Comparison of ENCODE assay signal across 13 mouse cellular contexts in the genomic region with DNA sequence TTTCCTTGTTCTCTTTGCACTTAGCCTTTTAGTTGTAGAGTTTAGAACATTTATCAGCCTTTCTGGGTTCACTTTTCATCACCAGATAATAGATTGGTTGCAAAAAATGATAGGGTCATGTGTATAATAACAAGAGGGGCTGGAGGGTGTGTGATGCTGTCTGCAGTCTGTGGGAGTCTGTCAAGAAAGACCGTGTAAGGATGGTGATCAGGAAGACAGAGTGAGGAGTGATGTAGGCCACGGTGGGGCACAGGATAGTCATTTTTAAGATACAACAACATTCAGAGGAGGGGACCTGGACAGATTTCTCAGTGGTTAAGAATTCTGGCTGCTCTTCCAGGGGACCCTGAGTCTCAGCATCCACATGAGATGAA. TPM values are rescaled to one million over a fixed set of nuclear protein-coding genes. Genes with fewer than 3 reads are reported as not detected.
DNase-seq lines count a peak whose midpoint lies in the region; ATAC-seq and TF ChIP-seq lines count a peak whose summit lies in the region.
"Had no signal": no experiment of that assay in that cellular context is flagged by ENCODE, and none has a peak within 500 bp of the region (broad histone marks: within the 10 kb centered on the region; RNA-seq: fewer than 3 reads in every experiment).

No protein-coding gene starts in this region.

- H3K9ac ChIP-seq in heart, embryonic 12.5 days, result no peak overlapping the region
- no peak overlapping the region for H3K9ac ChIP-seq in lung, embryonic 15.5 days
- H3K9ac ChIP-seq in hindbrain, postnatal 0 days (replicated peaks; ENCODE audit: low read length), result no peak overlapping the region
- no peak overlapping the region for H3K9ac ChIP-seq in stomach, postnatal 0 days (ENCODE audit: low read length)
- H3K9ac ChIP-seq: forebrain, embryonic 15.5 days had no signal

- no peaks in the 10 kb centered on the region for H3K27me3 ChIP-seq in heart, embryonic 12.5 days (replicated peaks)
- H3K27me3 ChIP-seq in lung, embryonic 15.5 days, result no peaks in the 10 kb centered on the region
- H3K27me3 ChIP-seq in hindbrain, postnatal 0 days (ENCODE audit: insufficient read depth, low read length), result no peaks in the 10 kb centered on the region
- H3K27me3 ChIP-seq in stomach, postnatal 0 days (ENCODE audit: control insufficient read depth, insufficient read depth, low read length), result no peaks in the 10 kb centered on the region
- H3K27me3 ChIP-seq: forebrain, embryonic 15.5 days had no signal

- no peaks in the 10 kb centered on the region for H3K9me3 ChIP-seq in heart, embryonic 12.5 days (replicated peaks)
- H3K9me3 ChIP-seq in lung, embryonic 15.5 days, result no peaks in the 10 kb centered on the region
- no peaks in the 10 kb centered on the region for H3K9me3 ChIP-seq in hindbrain, postnatal 0 days (ENCODE audit: low read length)
- no peaks in the 10 kb centered on the region for H3K9me3 ChIP-seq in stomach, postnatal 0 days (ENCODE audit: control insufficient read depth, low read length)
- H3K9me3 ChIP-seq: forebrain, embryonic 15.5 days had no signal

- no peak for ATAC-seq in heart, embryonic 12.5 days (ENCODE audit: insufficient number of reproducible peaks, low FRiP score)
- ATAC-seq in lung, embryonic 15.5 days (ENCODE audit: borderline replicate concordance, extremely low read depth, low FRiP score, low TSS enrichment), result no peak
- ATAC-seq in hindbrain, postnatal 0 days, result no peak
- no peak for ATAC-seq in stomach, postnatal 0 days (ENCODE audit: low FRiP score, low TSS enrichment)

- no peak overlapping the region for H3K4me3 ChIP-seq in heart, embryonic 12.5 days
- H3K4me3 ChIP-seq in lung, embryonic 15.5 days, result no peak overlapping the region
- no peak overlapping the region for H3K4me3 ChIP-seq in hindbrain, postnatal 0 days (ENCODE audit: low read length)
- H3K4me3 ChIP-seq in stomach, postnatal 0 days (ENCODE audit: low read depth, low read length), result no peak overlapping the region
- H3K4me3 ChIP-seq: forebrain, embryonic 15.5 days had no signal

- 32% methylated on average over 2 of the region's 2 CpGs for WGBS in heart, embryonic 12.5 days
- WGBS in lung, embryonic 15.5 days, result 39% methylated on average over 2 of the region's 2 CpGs
- 64% methylated on average over 2 of the region's 2 CpGs for WGBS in hindbrain, postnatal 0 days
- 54% methylated on average over 2 of the region's 2 CpGs for WGBS in stomach, postnatal 0 days

- no peaks in the 10 kb centered on the region for H3K36me3 ChIP-seq in heart, embryonic 12.5 days
- no peaks in the 10 kb centered on the region for H3K36me3 ChIP-seq in lung, embryonic 15.5 days
- H3K36me3 ChIP-seq in hindbrain, postnatal 0 days (ENCODE audit: insufficient read depth, low read length), result no peaks in the 10 kb centered on the region
- no peaks in the 10 kb centered on the region for H3K36me3 ChIP-seq in stomach, postnatal 0 days (ENCODE audit: control insufficient read depth, insufficient read depth, low read length)
- H3K36me3 ChIP-seq: forebrain, embryonic 15.5 days had no signal

- H3K4me1 ChIP-seq in heart, embryonic 12.5 days (replicated peaks), result peaks cover 40% of the 10 kb centered on the region
- H3K4me1 ChIP-seq in lung, embryonic 15.5 days, result peaks cover 55% of the 10 kb centered on the region
- H3K4me1 ChIP-seq in hindbrain, postnatal 0 days (ENCODE audit: insufficient read depth, low read length), result peaks cover 7% of the 10 kb centered on the region; the same call in 1 of the 2 replicates
- peaks cover 24% of the 10 kb centered on the region for H3K4me1 ChIP-seq in stomach, postnatal 0 days (replicated peaks; ENCODE audit: control insufficient read depth, insufficient read depth)

- DNase-seq in heart, adult 8-10 months (ENCODE audit: low spot score), result no peak
- DNase-seq in lung, adult 18-20 months, result no peak
- no peak for DNase-seq in hindbrain, postnatal 0 days (ENCODE audit: low spot score)
- DNase-seq in stomach, postnatal 0 days (ENCODE audit: low spot score), result no peak
- DNase-seq in embryo, embryonic 10.5 days (ENCODE audit: low spot score), result no peak
- DNase-seq in cerebellum, postnatal 10 days, result no peak

- no peak for TF ChIP-seq CTCF in hindbrain, postnatal 0 days (IDR thresholded peaks at IDR 0.05; ENCODE audit: low read depth)
- no peak for TF ChIP-seq CTCF in stomach, postnatal 0 days (IDR thresholded peaks at IDR 0.05; ENCODE audit: low read depth)

- TF ChIP-seq EP300 in stomach, postnatal 0 days (optimal IDR thresholded peaks at IDR 0.05), result no peak

- H3K4me2 ChIP-seq in heart, embryonic 12.5 days, result no peak overlapping the region
- H3K4me2 ChIP-seq in lung, embryonic 15.5 days, result no peak overlapping the region
- H3K4me2 ChIP-seq in hindbrain, postnatal 0 days (ENCODE audit: low read depth, low read length), result no peak overlapping the region
- no peak overlapping the region for H3K4me2 ChIP-seq in stomach, postnatal 0 days (replicated peaks; ENCODE audit: low read depth)
- H3K4me2 ChIP-seq: forebrain, embryonic 15.5 days; midbrain, embryonic 11.5 days had no signal

- H3K27ac ChIP-seq in heart, embryonic 12.5 days (ENCODE audit: poor library complexity, severe bottlenecking), result peak overlapping the region; percentile 78
- peak overlapping the region; percentile 87 for H3K27ac ChIP-seq in lung, embryonic 15.5 days
- peak overlapping the region; percentile 33; the same call in 1 of the 2 replicates for H3K27ac ChIP-seq in hindbrain, postnatal 0 days
- H3K27ac ChIP-seq in stomach, postnatal 0 days (replicated peaks), result peak overlapping the region; percentile 86

RNA-seq across cellular contexts. Expression of a gene that starts 15.6 kb away (rescaled TPM):
- polyA plus RNA-seq in heart, embryonic 12.5 days (2016; fragmentation: Nextera tagmentation; extraction: Ambion mirVana), result not detected in 2 replicates
- total RNA-seq in heart, adult 8-10 months (2022), result 10 to 100 TPM in 1 of 4 experiments, not detected in 3; 44.8 TPM
- 5.1 and 8.7 TPM in 2 replicates for polyA plus RNA-seq in lung, embryonic 15.5 days (2015; fragmentation: Nextera tagmentation; extraction: Ambion mirVana)
- not detected in 2 replicates for total RNA-seq in hindbrain, postnatal 0 days (2014; rRNA removed)
- not detected in 2 replicates for polyA plus RNA-seq in hindbrain, postnatal 0 days (2015; fragmentation: Nextera tagmentation; extraction: Ambion mirVana)
- polyA plus RNA-seq in stomach, postnatal 0 days (2015; fragmentation: Nextera tagmentation; extraction: Ambion mirVana), result 10.8 and 12.6 TPM in 2 replicates
- total RNA-seq: liver, adult 2 months; neutrophil, adult 5-6 weeks had no signal
- polyA plus RNA-seq: brain, embryonic 14.5 days; forebrain, embryonic 15.5 days; midbrain, embryonic 11.5 days had no signal

Comparison
In these comparisons a context has a peak if more than half of its experiments do, and no peak if none do; other contexts are left out.
1. H3K27ac ChIP-seq: peak in every context shown above with its lines; median percentile 87 in lung, embryonic 15.5 days; 86 in stomach, postnatal 0 days; 78 in heart, embryonic 12.5 days; 33 in hindbrain, postnatal 0 days.